In the genomic region with DNA sequence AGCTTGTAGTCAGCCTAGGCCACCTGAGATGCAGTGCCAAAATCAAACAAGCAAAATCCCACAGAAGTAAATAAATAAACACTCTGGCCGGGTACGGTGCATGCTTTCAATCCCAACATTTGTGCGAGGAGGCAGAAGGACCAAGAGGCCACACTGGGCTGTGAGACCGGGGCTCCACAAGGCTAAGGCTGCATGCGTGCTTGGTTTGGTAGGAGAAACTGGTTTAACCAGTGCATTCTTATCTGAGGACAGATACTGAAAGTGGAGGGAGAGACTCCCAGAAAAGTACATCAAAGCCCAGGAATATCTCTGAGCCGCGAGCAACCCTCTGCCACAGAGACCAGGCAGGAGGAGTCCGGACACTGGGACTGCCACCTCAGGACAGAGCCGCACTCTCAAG, we compare ENCODE assay signal across 24 mouse cellular contexts. TPM values are rescaled to one million over a fixed set of nuclear protein-coding genes. Genes with fewer than 3 reads are reported as not detected.
A peak's percentile ranks its signal among the peaks of the same experiment; 100 is the strongest.
DNase-seq lines count a peak whose midpoint lies in the region; ATAC-seq and TF ChIP-seq lines count a peak whose summit lies in the region.
"Had no signal": no experiment of that assay in that cellular context is flagged by ENCODE, and none has a peak within 500 bp of the region (broad histone marks: within the 10 kb centered on the region; RNA-seq: fewer than 3 reads in every experiment).

No protein-coding gene starts in this region.

- H3K4me1 ChIP-seq in intestine, embryonic 14.5 days (replicated peaks; ENCODE audit: control insufficient read depth, insufficient read depth, low read length), result peaks cover 7% of the 10 kb centered on the region
- H3K4me1 ChIP-seq in intestine, postnatal 0 days (replicated peaks; ENCODE audit: control insufficient read depth, insufficient read depth, low read length), result peaks cover 4% of the 10 kb centered on the region
- peaks cover 74% of the 10 kb centered on the region for H3K4me1 ChIP-seq in E14TG2a.4 (replicated peaks; ENCODE audit: low read depth, low read length)
- peaks cover 10% of the 10 kb centered on the region for H3K4me1 ChIP-seq in limb, embryonic 15.5 days

- 65% methylated on average over 9 of the region's 9 CpGs for WGBS in intestine, embryonic 14.5 days
- WGBS in intestine, postnatal 0 days, result 42% methylated on average over 9 of the region's 9 CpGs
- 73% methylated on average over 9 of the region's 9 CpGs for WGBS in limb, embryonic 15.5 days

- H3K27ac ChIP-seq in intestine, embryonic 14.5 days (ENCODE audit: low read depth), result 0 out of 2 replicates have a peak overlapping the region, but pooled peaks have one; percentile 11
- H3K27ac ChIP-seq in intestine, postnatal 0 days (ENCODE audit: low read depth, low read length), result no peak overlapping the region
- H3K27ac ChIP-seq in limb, embryonic 15.5 days, result peak overlapping the region; percentile 75; the same call in 1 of the 2 replicates
- H3K27ac ChIP-seq: hindbrain, embryonic 10.5 days; left cerebral cortex, adult 2 months; liver, embryonic 12.5 days; midbrain, embryonic 10.5 days had no signal

- no peak overlapping the region for H3K4me3 ChIP-seq in intestine, embryonic 14.5 days (ENCODE audit: low read depth, low read length)
- no peak overlapping the region for H3K4me3 ChIP-seq in intestine, postnatal 0 days (ENCODE audit: low read depth, low read length)
- 0 out of 2 replicates have a peak overlapping the region, but pooled peaks have one; percentile 20 for H3K4me3 ChIP-seq in E14TG2a.4 (replicated peaks; ENCODE audit: low read length)
- H3K4me3 ChIP-seq in limb, embryonic 15.5 days, result no peak overlapping the region
- H3K4me3 ChIP-seq: hindbrain, embryonic 10.5 days; left cerebral cortex, adult 2 months; liver, embryonic 12.5 days; midbrain, embryonic 10.5 days had no signal

- no peak overlapping the region for H3K9ac ChIP-seq in intestine, embryonic 14.5 days (ENCODE audit: low read length)
- H3K9ac ChIP-seq in intestine, postnatal 0 days (ENCODE audit: low read depth, low read length), result no peak overlapping the region
- H3K9ac ChIP-seq in limb, embryonic 15.5 days, result no peak overlapping the region
- H3K9ac ChIP-seq: liver, embryonic 12.5 days; lung, embryonic 14.5 days had no signal

- peak; percentile 14; the same call in 1 of the 2 replicates for ATAC-seq in intestine, embryonic 14.5 days (replicated peaks; ENCODE audit: low FRiP score, low TSS enrichment, low read depth)
- ATAC-seq in intestine, postnatal 0 days, result no peak
- ATAC-seq in limb, embryonic 15.5 days (ENCODE audit: insufficient number of reproducible peaks, low FRiP score, low TSS enrichment, low read depth), result no peak
- no peak; the same call in 1 of the 2 replicates for ATAC-seq in frontal cortex, adult (ENCODE audit: low TSS enrichment)
- ATAC-seq: liver, embryonic 12.5 days; Patski had no signal

- TF ChIP-seq CTCF in intestine, postnatal 0 days (IDR thresholded peaks at IDR 0.05; ENCODE audit: low read depth), result no peak
- TF ChIP-seq CTCF in E14TG2a.4 (conservative IDR thresholded peaks at IDR 0.05; ENCODE audit: low read length), result no peak

- no peak overlapping the region for H3K4me2 ChIP-seq in intestine, embryonic 14.5 days (ENCODE audit: low read length)
- no peak overlapping the region for H3K4me2 ChIP-seq in intestine, postnatal 0 days (replicated peaks; ENCODE audit: low read depth)
- H3K4me2 ChIP-seq in limb, embryonic 15.5 days, result no peak overlapping the region
- H3K4me2 ChIP-seq: liver, embryonic 12.5 days; lung, embryonic 14.5 days had no signal

- H3K9me3 ChIP-seq in intestine, embryonic 14.5 days (ENCODE audit: control insufficient read depth, low read length), result no peaks in the 10 kb centered on the region
- H3K9me3 ChIP-seq in intestine, postnatal 0 days (ENCODE audit: control insufficient read depth), result no peaks in the 10 kb centered on the region
- no peaks in the 10 kb centered on the region for H3K9me3 ChIP-seq in E14TG2a.4 (ENCODE audit: low read length)
- H3K9me3 ChIP-seq in limb, embryonic 15.5 days, result no peaks in the 10 kb centered on the region
- H3K9me3 ChIP-seq: hindbrain, embryonic 10.5 days; liver, embryonic 12.5 days; midbrain, embryonic 10.5 days had no signal

- peak; percentile 45 to 57 for DNase-seq in adrenal gland, adult (ENCODE audit: inconsistent age in 2 of 2, low spot score in 1 of 2)
- DNase-seq in adrenal gland, postnatal 10 days, result no peak
- no peak for DNase-seq in intestine, embryonic 14.5 days (ENCODE audit: low spot score)
- DNase-seq in c-Kit-positive CD71-positive TER-119-positive erythroid progenitor cells, embryonic 14.5 days (ENCODE audit: low spot score), result no peak
- DNase-seq: adrenal gland, postnatal 14 days; cerebellum, adult 11-12 months; cerebellum, postnatal 14 days; heart, adult 11 months; kidney, postnatal 36 days; layer of hippocampus, adult 9-11 months; left cerebral cortex, postnatal 4 days; lung, embryonic 14.5 days; lung, postnatal 4 days; right cerebral cortex, postnatal 25 days; thymus, postnatal 36 days had no signal

- no peaks in the 10 kb centered on the region for H3K36me3 ChIP-seq in intestine, embryonic 14.5 days (ENCODE audit: control insufficient read depth, insufficient read depth, low read length)
- H3K36me3 ChIP-seq in intestine, postnatal 0 days (ENCODE audit: control insufficient read depth, insufficient read depth), result no peaks in the 10 kb centered on the region
- 0 out of 2 replicates have a peak, but pooled peaks cover 3% of the 10 kb centered on the region for H3K36me3 ChIP-seq in E14TG2a.4 (ENCODE audit: insufficient read depth, low read length)
- H3K36me3 ChIP-seq in limb, embryonic 15.5 days, result no peaks in the 10 kb centered on the region
- H3K36me3 ChIP-seq: hindbrain, embryonic 10.5 days; liver, embryonic 12.5 days; midbrain, embryonic 10.5 days had no signal

- no peaks in the 10 kb centered on the region for H3K27me3 ChIP-seq in intestine, embryonic 14.5 days (replicated peaks; ENCODE audit: control insufficient read depth, insufficient read depth, low read length)
- H3K27me3 ChIP-seq in intestine, postnatal 0 days (replicated peaks; ENCODE audit: control insufficient read depth, insufficient read depth, low read length), result no peaks in the 10 kb centered on the region
- 0 out of 2 replicates have a peak, but pooled peaks cover 4% of the 10 kb centered on the region for H3K27me3 ChIP-seq in E14TG2a.4 (ENCODE audit: insufficient read depth, low read length)
- no peaks in the 10 kb centered on the region for H3K27me3 ChIP-seq in limb, embryonic 15.5 days
- H3K27me3 ChIP-seq: liver, embryonic 12.5 days; Patski had no signal

RNA-seq across cellular contexts. Expression of gene Tiam1, which starts 5.8 kb away (rescaled TPM):
- total RNA-seq in adrenal gland, postnatal 10 days (2021), result 10 to 100 TPM; 47.3 to 50.3 TPM
- 21.4 and 23.3 TPM in 2 replicates for polyA plus RNA-seq in intestine, embryonic 14.5 days (2014; fragmentation: Nextera tagmentation; extraction: Ambion mirVana)
- 3.0 and 3.3 TPM in 2 replicates for polyA plus RNA-seq in intestine, postnatal 0 days (2015; fragmentation: Nextera tagmentation; extraction: Ambion mirVana)
- polyA plus RNA-seq in limb, embryonic 15.5 days (2015; fragmentation: Nextera tagmentation; extraction: Ambion mirVana), result 37.1 and 51.8 TPM in 2 replicates

Comparison
In these comparisons a context has a peak if more than half of its experiments do, and no peak if none do; other contexts are left out.
1. DNase-seq: peak in adrenal gland, adult (2 of 2); none in adrenal gland, postnatal 10 days (single experiment), intestine, embryonic 14.5 days (single experiment) and c-Kit-positive CD71-positive TER-119-positive erythroid progenitor cells, embryonic 14.5 days (single experiment).